Mouse (Mus musculus) limb, embryonic 13.5 days (tissue): ENCODE results near the gene Zfp963. TPM values are rescaled to one million over a fixed set of nuclear protein-coding genes. Genes with fewer than 3 reads are reported as not detected.

Experiments used
- ATAC-seq: fragments of 200-750 bp; cut with Nextera tagmentation; 2 replicates; pipeline ENCODE4 v1.8.0; 2017; ENCODE audit warnings: low read depth, moderate number of reproducible peaks, moderate TSS enrichment; ENCODE audit not compliant: low FRiP score
- H3K27ac ChIP-seq: fragments of 300-500 bp; sonication (generic); 2 replicates; pipeline ENCODE4 v1.5.1; 2015; ENCODE audit warnings: inconsistent platforms, mild to moderate bottlenecking, moderate library complexity
- H3K27me3 ChIP-seq: fragments of 300-500 bp; sonication (generic); 2 replicates; pipeline ENCODE4 v1.6.1; 2015; ENCODE audit warnings: mild to moderate bottlenecking, inconsistent platforms
- H3K36me3 ChIP-seq: fragments of 300-500 bp; sonication (generic); 2 replicates; pipeline ENCODE4 v1.6.1; 2015; ENCODE audit warnings: inconsistent platforms, mild to moderate bottlenecking, moderate library complexity
- H3K4me1 ChIP-seq: fragments of 300-500 bp; sonication (generic); 2 replicates; pipeline ENCODE4 v1.6.1; 2015; ENCODE audit warnings: inconsistent platforms
- H3K4me2 ChIP-seq: fragments of 300-500 bp; sonication (generic); replicated peaks from 2 replicates; pipeline ENCODE4 v1.6.1; 2015; ENCODE audit warnings: inconsistent platforms, mild to moderate bottlenecking, moderate library complexity
- H3K4me3 ChIP-seq: fragments of 300-500 bp; sonication (generic); 2 replicates; pipeline ENCODE4 v1.5.1; 2015; ENCODE audit warnings: moderate library complexity, mild to moderate bottlenecking, inconsistent platforms
- H3K9ac ChIP-seq: fragments of 300-500 bp; sonication (generic); 2 replicates; pipeline ENCODE4 v1.6.1; 2015; ENCODE audit warnings: mild to moderate bottlenecking, inconsistent platforms
- H3K9me3 ChIP-seq: fragments of 300-500 bp; sonication (generic); 2 replicates; pipeline ENCODE4 v1.6.1; 2016; ENCODE audit warnings: inconsistent platforms
- WGBS: fragments of 180-500 bp; shearing (Covaris S2); methylation state at CpG from one replicate; pipeline ENCODE4 v1.1.7; 2015; 5-methylcytosine and 5-hydroxymethylcytosine counted together
- polyA plus RNA-seq: library from polyadenylated mRNA; unstranded; fragments of >200 nt; fragmentation: Nextera tagmentation; extraction: Ambion mirVana; gene quantifications from 2 replicates; pipeline ENCODE4 v1.2.1, GENCODE M21; 2015

Zfp963 gene
- polyA plus RNA-seq = 7.7 and 8.1 TPM in 2 replicates

GRCm38 (mm10) chr8:69749544-69750454, at the start of gene Zfp963:
Zfp963 (minus strand) TSS chr8:69749970.
- peak within 1 kb of the TSS; percentile 99 for H3K27ac ChIP-seq
- peak within 1 kb of the TSS; percentile 62 for H3K4me2 ChIP-seq
- H3K27me3 ChIP-seq = no peaks in the 10 kb centered on the region
- peaks cover 15% of the 10 kb centered on the region for H3K36me3 ChIP-seq
- H3K4me3 ChIP-seq = peak within 1 kb of the TSS; percentile 74
- H3K9ac ChIP-seq = peak within 1 kb of the TSS; percentile 89
- peak; percentile 99 for ATAC-seq
- peaks cover 8% of the 10 kb centered on the region for H3K4me1 ChIP-seq
- H3K9me3 ChIP-seq = no peaks in the 10 kb centered on the region
- 4% methylated on average over 40 of the region's 48 CpGs for WGBS

GRCm38 (mm10) chr8:69799261-69799660, 49.5 kb upstream of the Zfp963 start:
- H3K36me3 ChIP-seq = peaks cover 100% of the 10 kb centered on the region
- ATAC-seq = no peak
- H3K9ac ChIP-seq = no peak overlapping the region
- no peak overlapping the region for H3K4me2 ChIP-seq
- WGBS = 92% methylated on average over 8 of the region's 8 CpGs
- H3K4me1 ChIP-seq = no peaks in the 10 kb centered on the region
- H3K27ac ChIP-seq = no peak overlapping the region
- H3K27me3 ChIP-seq = no peaks in the 10 kb centered on the region
- H3K9me3 ChIP-seq = no peaks in the 10 kb centered on the region
- no peak overlapping the region for H3K4me3 ChIP-seq

- Histone ChIP-seq H3K4me1 (peaks cover 7% of the 10 kb centered on the region), H3K4me3 (no peak overlapping the region), H3K36me3 (peaks cover 99% of the 10 kb centered on the region), H3K9me3 (no peaks in the 10 kb centered on the region), H3K9ac (no peak overlapping the region), H3K27me3 (no peaks in the 10 kb centered on the region), H3K4me2 (no peak overlapping the region), H3K27ac (no peak overlapping the region)
- no peak for ATAC-seq
- WGBS = 95% methylated on average over 10 of the region's 10 CpGs
Observed at GRCm38 (mm10) chr8:69797661-69798060, 47.9 kb upstream of the Zfp963 start.

GRCm38 (mm10) chr8:69796721-69797345, 47.1 kb upstream of the Zfp963 start:
- no peak overlapping the region for H3K9ac ChIP-seq
- ATAC-seq = no peak
- H3K4me3 ChIP-seq = no peak overlapping the region
- no peaks in the 10 kb centered on the region for H3K27me3 ChIP-seq
- no peak overlapping the region for H3K27ac ChIP-seq
- H3K9me3 ChIP-seq = no peaks in the 10 kb centered on the region
- H3K4me1 ChIP-seq = peaks cover 15% of the 10 kb centered on the region
- peaks cover 91% of the 10 kb centered on the region for H3K36me3 ChIP-seq
- H3K4me2 ChIP-seq = no peak overlapping the region
- WGBS = 93% methylated on average over 16 of the region's 16 CpGs

GRCm38 (mm10) chr8:69794901-69795300, 45.1 kb upstream of the Zfp963 start:
- H3K4me3 ChIP-seq = no peak overlapping the region
- no peak overlapping the region for H3K4me2 ChIP-seq
- no peak overlapping the region for H3K9ac ChIP-seq
- H3K27ac ChIP-seq = no peak overlapping the region
- peaks cover 22% of the 10 kb centered on the region for H3K4me1 ChIP-seq
- H3K27me3 ChIP-seq = no peaks in the 10 kb centered on the region
- H3K9me3 ChIP-seq = no peaks in the 10 kb centered on the region
- no peak for ATAC-seq
- 93% methylated on average over 6 of the region's 6 CpGs for WGBS
- peaks cover 71% of the 10 kb centered on the region for H3K36me3 ChIP-seq

- ATAC-seq = no peak
- Histone ChIP-seq H3K27ac (no peak overlapping the region), H3K4me3 (no peak overlapping the region), H3K9ac (peak overlapping the region; percentile 4; the same call in 1 of the 2 replicates), H3K4me2 (no peak overlapping the region), H3K36me3 (peaks cover 63% of the 10 kb centered on the region), H3K27me3 (no peaks in the 10 kb centered on the region), H3K9me3 (no peaks in the 10 kb centered on the region), H3K4me1 (peaks cover 25% of the 10 kb centered on the region)
- 93% methylated on average over 3 of the region's 3 CpGs for WGBS
Observed at GRCm38 (mm10) chr8:69794096-69794495, 44.3 kb upstream of the Zfp963 start.

- no peak for ATAC-seq
- H3K4me3 ChIP-seq = no peak overlapping the region
- no peak overlapping the region; the same call in 1 of the 2 replicates for H3K9ac ChIP-seq
- no peaks in the 10 kb centered on the region for H3K9me3 ChIP-seq
- WGBS = 93% methylated on average over 4 of the region's 4 CpGs
- H3K36me3 ChIP-seq = peaks cover 59% of the 10 kb centered on the region
- peaks cover 25% of the 10 kb centered on the region for H3K4me1 ChIP-seq
- no peaks in the 10 kb centered on the region for H3K27me3 ChIP-seq
- no peak overlapping the region for H3K4me2 ChIP-seq
- no peak overlapping the region for H3K27ac ChIP-seq
Observed at GRCm38 (mm10) chr8:69793666-69794065, 43.9 kb upstream of the Zfp963 start.

GRCm38 (mm10) chr8:69791415-69792068, 41.8 kb upstream of the Zfp963 start:
- under 1% methylated on average over 48 of the region's 48 CpGs for WGBS
- no peaks in the 10 kb centered on the region for H3K27me3 ChIP-seq
- H3K4me1 ChIP-seq = peaks cover 25% of the 10 kb centered on the region
- no peaks in the 10 kb centered on the region for H3K9me3 ChIP-seq
- H3K36me3 ChIP-seq = peaks cover 38% of the 10 kb centered on the region
- peak overlapping the region; percentile 100 for H3K4me3 ChIP-seq
- peak; percentile 77 for ATAC-seq
- peak overlapping the region; percentile 98 for H3K9ac ChIP-seq
- peak overlapping the region; percentile 82 for H3K4me2 ChIP-seq
- H3K27ac ChIP-seq = peak overlapping the region; percentile 92

GRCm38 (mm10) chr8:69790773-69791367, 41.1 kb upstream of the Zfp963 start, which contains the start of the genes Atp13a1 and Zfp866:
Atp13a1 (plus strand) TSS chr8:69791163.
Zfp866 (minus strand) TSS chr8:69791178.
- Histone ChIP-seq H3K9me3 (no peaks in the 10 kb centered on the region), H3K9ac (peak within 1 kb of the TSS; percentile 98), H3K4me3 (peak within 1 kb of the TSS; percentile 100), H3K36me3 (peaks cover 31% of the 10 kb centered on the region), H3K4me2 (peak within 1 kb of the TSS; percentile 82), H3K27ac (peak within 1 kb of the TSS; percentile 92), H3K4me1 (peaks cover 25% of the 10 kb centered on the region), H3K27me3 (no peaks in the 10 kb centered on the region)
- under 1% methylated on average over 37 of the region's 38 CpGs for WGBS
- ATAC-seq = peak; percentile 95

GRCm38 (mm10) chr8:69790364-69790763, 40.6 kb upstream of the Zfp963 start:
- H3K4me1 ChIP-seq = peaks cover 25% of the 10 kb centered on the region
- WGBS = 31% methylated on average over 11 of the region's 11 CpGs
- peaks cover 26% of the 10 kb centered on the region for H3K36me3 ChIP-seq
- peak overlapping the region; percentile 100 for H3K4me3 ChIP-seq
- no peaks in the 10 kb centered on the region for H3K9me3 ChIP-seq
- H3K27ac ChIP-seq = peak overlapping the region; percentile 92; the same call in 1 of the 2 replicates
- H3K4me2 ChIP-seq = peak overlapping the region; percentile 82
- peak; percentile 29; the same call in 1 of the 2 replicates for ATAC-seq
- H3K27me3 ChIP-seq = no peaks in the 10 kb centered on the region
- H3K9ac ChIP-seq = peak overlapping the region; percentile 98

- H3K27me3 ChIP-seq = no peaks in the 10 kb centered on the region
- H3K4me3 ChIP-seq = peak overlapping the region; percentile 100
- H3K9ac ChIP-seq = no peak overlapping the region
- peaks cover 25% of the 10 kb centered on the region for H3K4me1 ChIP-seq
- H3K4me2 ChIP-seq = peak overlapping the region; percentile 82
- no peak for ATAC-seq
- WGBS = 71% methylated on average over 5 of the region's 5 CpGs
- peaks cover 20% of the 10 kb centered on the region for H3K36me3 ChIP-seq
- no peaks in the 10 kb centered on the region for H3K9me3 ChIP-seq
- no peak overlapping the region for H3K27ac ChIP-seq
Observed at GRCm38 (mm10) chr8:69789731-69790130, 40.0 kb upstream of the Zfp963 start.
